11 mouse cellular contexts compared by ENCODE assay signal in the genomic region with DNA sequence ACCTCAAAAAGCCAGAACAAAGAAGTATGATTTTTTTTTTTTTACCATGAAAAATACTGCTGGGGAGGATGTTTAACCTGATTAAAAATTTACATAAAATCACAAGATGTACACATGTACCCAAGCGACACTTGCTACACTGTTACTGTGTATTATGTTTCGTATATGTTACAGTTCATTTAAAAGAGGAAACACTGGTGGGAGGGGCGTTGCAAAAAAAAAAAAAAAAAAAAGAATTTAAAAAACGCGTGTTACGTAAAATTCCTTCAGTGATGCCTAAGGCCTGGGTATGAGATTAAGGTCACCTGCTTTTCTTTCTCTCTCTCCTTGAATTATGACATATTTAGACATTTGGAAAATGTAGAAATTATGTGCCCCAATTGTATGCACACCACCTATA. TPM values are rescaled to one million over a fixed set of nuclear protein-coding genes. Genes with fewer than 3 reads are reported as not detected.
DNase-seq lines count a peak whose midpoint lies in the region; ATAC-seq and TF ChIP-seq lines count a peak whose summit lies in the region.
"Had no signal": no experiment of that assay in that cellular context is flagged by ENCODE, and none has a peak within 500 bp of the region (broad histone marks: within the 10 kb centered on the region; RNA-seq: fewer than 3 reads in every experiment).

No protein-coding gene starts in this region.

- TF ChIP-seq RAD21 in CH12.LX (IDR thresholded peaks at IDR 0.05; ENCODE audit: low read depth, low read length), result no peak
- TF ChIP-seq RAD21 in MEL (IDR thresholded peaks at IDR 0.05; ENCODE audit: low read depth, low read length), result no peak

- H3K9me3 ChIP-seq in kidney, embryonic 16.5 days (ENCODE audit: low read length), result 0 out of 2 replicates have a peak, but pooled peaks cover 3% of the 10 kb centered on the region
- peaks cover 4% of the 10 kb centered on the region for H3K9me3 ChIP-seq in CH12.LX (replicated peaks; ENCODE audit: low read length)
- no peaks in the 10 kb centered on the region for H3K9me3 ChIP-seq in MEL (replicated peaks; ENCODE audit: insufficient read depth, low read length)
- H3K9me3 ChIP-seq in liver, embryonic 14.5 days (ENCODE audit: control insufficient read depth, low read length), result no peaks in the 10 kb centered on the region
- H3K9me3 ChIP-seq in forebrain, embryonic 10.5 days, result no peaks in the 10 kb centered on the region; the same call in 1 of the 2 replicates
- H3K9me3 ChIP-seq: midbrain, embryonic 10.5 days had no signal

- no peaks in the 10 kb centered on the region for H3K36me3 ChIP-seq in kidney, embryonic 16.5 days (ENCODE audit: insufficient read depth, low read length)
- H3K36me3 ChIP-seq in CH12.LX (replicated peaks in 1 of 2; ENCODE audit: control insufficient read depth in 1 of 2, insufficient read depth in 1 of 2, low read length in 1 of 2) (no peaks in the 10 kb centered on the region), MEL (ENCODE audit: control insufficient read depth in 1 of 2, insufficient read depth in 2 of 2, low read length in 2 of 2) (no peaks in the 10 kb centered on the region; a peak in 1 of 4 replicates)
- H3K36me3 ChIP-seq in liver, embryonic 14.5 days (replicated peaks; ENCODE audit: control insufficient read depth, insufficient read depth, low read depth), result no peaks in the 10 kb centered on the region
- no peaks in the 10 kb centered on the region for H3K36me3 ChIP-seq in forebrain, embryonic 10.5 days (replicated peaks)
- H3K36me3 ChIP-seq: midbrain, embryonic 10.5 days had no signal

- ATAC-seq in kidney, embryonic 16.5 days (ENCODE audit: low FRiP score, low TSS enrichment), result no peak
- no peak for ATAC-seq in liver, embryonic 14.5 days (ENCODE audit: insufficient read depth)

- 73% methylated on average over 6 of the region's 6 CpGs for WGBS in kidney, embryonic 16.5 days
- WGBS in liver, embryonic 14.5 days (ENCODE audit: insufficient replicate concordance), result 38% methylated on average over 6 of the region's 6 CpGs
- WGBS in forebrain, embryonic 10.5 days, result 76% methylated on average over 6 of the region's 6 CpGs

- no peaks in the 10 kb centered on the region for H3K4me1 ChIP-seq in kidney, embryonic 16.5 days (ENCODE audit: insufficient read depth, low read length)
- H3K4me1 ChIP-seq in CH12.LX (ENCODE audit: control insufficient read depth in 1 of 2, insufficient read depth in 2 of 2) (peaks cover 0 to 6% of the 10 kb centered on the region in 2 experiments; a peak in 1 of 4 replicates), MEL (ENCODE audit: control insufficient read depth in 1 of 2, insufficient read depth in 2 of 2, low read length in 2 of 2) (no peaks in the 10 kb centered on the region)
- no peaks in the 10 kb centered on the region for H3K4me1 ChIP-seq in liver, embryonic 14.5 days (replicated peaks; ENCODE audit: control insufficient read depth in 2 of 2, insufficient read depth in 2 of 2, low read length in 1 of 2)
- 0 out of 2 replicates have a peak, but pooled peaks cover 3% of the 10 kb centered on the region for H3K4me1 ChIP-seq in forebrain, embryonic 10.5 days
- H3K4me1 ChIP-seq: midbrain, embryonic 10.5 days had no signal

- no peak for TF ChIP-seq CTCF in CH12.LX (conservative IDR thresholded peaks at IDR 0.05 in 1 of 2, IDR thresholded peaks at IDR 0.05 in 1 of 2; ENCODE audit: low read depth in 2 of 2, low read length in 2 of 2)
- TF ChIP-seq CTCF in MEL (IDR thresholded peaks at IDR 0.05 in 2 of 3, conservative IDR thresholded peaks at IDR 0.05 in 1 of 3; ENCODE audit: control insufficient read depth in 1 of 3, insufficient read depth in 1 of 3, low read depth in 2 of 3, low read length in 3 of 3, poor library complexity in 1 of 3, severe bottlenecking in 1 of 3), result no peak
- TF ChIP-seq CTCF in liver, embryonic 14.5 days (IDR thresholded peaks at IDR 0.05; ENCODE audit: low read depth), result no peak

- dilution Hi-C loops in CH12.LX (cut with MboI; ENCODE audit: extremely low pct_ligation_motif_present, extremely low pct_unique_long_range_greater_than_20kb, low sequenced_read_pairs), result no loop called here

- DNase-seq in kidney, adult 18-20 months, result no peak
- no peak for DNase-seq in CH12.LX (ENCODE audit: extremely low read depth)
- DNase-seq in MEL (ENCODE audit: low read depth, low spot score), result peak; percentile 64
- no peak for DNase-seq in liver, embryonic 14.5 days (ENCODE audit: low read depth in 3 of 3, low spot score in 3 of 3)
- no peak for DNase-seq in layer of hippocampus, postnatal 14 days (ENCODE audit: low spot score in 2 of 2)
- no peak for DNase-seq in yolk sac, embryonic 10.5 days (ENCODE audit: low spot score)
- no peak for DNase-seq in forebrain, embryonic 10.5 days (ENCODE audit: extremely low spot score, low spot score)
- DNase-seq: cerebellum, adult 11 months; kidney, adult 11 months had no signal

- no peak for TF ChIP-seq POLR2A in CH12.LX (IDR thresholded peaks at IDR 0.05; ENCODE audit: low read depth, low read length)
- TF ChIP-seq POLR2A in MEL (IDR thresholded peaks at IDR 0.05; ENCODE audit: control insufficient read depth in 1 of 2, insufficient read depth in 1 of 2, low read depth in 1 of 2, low read length in 2 of 2, poor library complexity in 1 of 2), result no peak

- H3K9ac ChIP-seq in kidney, embryonic 16.5 days (replicated peaks; ENCODE audit: low read length), result no peak overlapping the region
- H3K9ac ChIP-seq in CH12.LX (ENCODE audit: insufficient read depth, low read depth) (peak overlapping the region; percentile 5; the same call in 1 of the 2 replicates), MEL (ENCODE audit: control insufficient read depth, low read depth, low read length, poor library complexity, severe bottlenecking) (peak overlapping the region; percentile 33; the same call in 1 of the 2 replicates)
- H3K9ac ChIP-seq in liver, embryonic 14.5 days (replicated peaks), result no peak overlapping the region

- in situ Hi-C loops in CH12.LX (cut with MboI; ENCODE audit: low pct_ligation_motif_present, low pct_unique_long_range_greater_than_20kb, low sequenced_read_pairs), result no loop called here

- H3K4me3 ChIP-seq in kidney, embryonic 16.5 days (ENCODE audit: low read length), result no peak overlapping the region
- peak overlapping the region in 1 of 3 experiments; percentile 27 for H3K4me3 ChIP-seq in CH12.LX (replicated peaks in 1 of 3; ENCODE audit: low read depth in 2 of 3, low read length in 2 of 3, poor library complexity in 1 of 3)
- H3K4me3 ChIP-seq in MEL (ENCODE audit: control insufficient read depth in 1 of 2, insufficient read depth in 1 of 2, low read depth in 2 of 2, low read length in 2 of 2), result peak overlapping the region; percentile 59 to 75
- H3K4me3 ChIP-seq in liver, embryonic 14.5 days (ENCODE audit: insufficient read depth in 1 of 2, low read depth in 2 of 2, low read length in 2 of 2), result no peak overlapping the region
- H3K4me3 ChIP-seq in forebrain, embryonic 10.5 days, result no peak overlapping the region

- TF ChIP-seq EP300 in CH12.LX (IDR thresholded peaks at IDR 0.05; ENCODE audit: low read length), result no peak
- 0 out of 4 replicates have a peak, but pooled peaks of 1 of the 2 experiments have one; percentile 1 for TF ChIP-seq EP300 in MEL (IDR thresholded peaks at IDR 0.05; ENCODE audit: low read depth in 1 of 2, low read length in 2 of 2)
- TF ChIP-seq EP300 in liver, embryonic 14.5 days (IDR thresholded peaks at IDR 0.05; ENCODE audit: low read depth), result no peak

- no peak overlapping the region for H3K27ac ChIP-seq in kidney, embryonic 16.5 days (ENCODE audit: low read length)
- H3K27ac ChIP-seq in CH12.LX (ENCODE audit: insufficient read depth, low read depth) (no peak overlapping the region), MEL (ENCODE audit: control insufficient read depth, low read depth, low read length) (no peak overlapping the region)
- no peak overlapping the region for H3K27ac ChIP-seq in liver, embryonic 14.5 days
- no peak overlapping the region for H3K27ac ChIP-seq in forebrain, embryonic 10.5 days
- H3K27ac ChIP-seq: midbrain, embryonic 10.5 days had no signal

- 0 out of 2 replicates have a peak overlapping the region, but pooled peaks have one; percentile 38 for H3K4me2 ChIP-seq in kidney, embryonic 16.5 days (replicated peaks; ENCODE audit: low read depth, low read length)
- H3K4me2 ChIP-seq in CH12.LX (ENCODE audit: insufficient read depth, low read depth, poor library complexity, severe bottlenecking), result peak overlapping the region; percentile 83
- 0 out of 2 replicates have a peak overlapping the region, but pooled peaks have one; percentile 25 for H3K4me2 ChIP-seq in liver, embryonic 14.5 days (ENCODE audit: low read depth)

- H3K27me3 ChIP-seq in kidney, embryonic 16.5 days (ENCODE audit: insufficient read depth, low read length), result no peaks in the 10 kb centered on the region
- H3K27me3 ChIP-seq in CH12.LX (replicated peaks), result no peaks in the 10 kb centered on the region
- no peaks in the 10 kb centered on the region for H3K27me3 ChIP-seq in MEL (ENCODE audit: control insufficient read depth in 1 of 2, insufficient read depth in 2 of 2, low read length in 2 of 2)
- no peaks in the 10 kb centered on the region for H3K27me3 ChIP-seq in liver, embryonic 14.5 days (ENCODE audit: control insufficient read depth, insufficient read depth, low read length)
- no peaks in the 10 kb centered on the region for H3K27me3 ChIP-seq in forebrain, embryonic 10.5 days (ENCODE audit: poor library complexity, severe bottlenecking)

- H3K79me2 ChIP-seq in CH12.LX (replicated peaks; ENCODE audit: control insufficient read depth, extremely low read depth, insufficient read depth, poor library complexity, severe bottlenecking) (no peaks in the 10 kb centered on the region), MEL (ENCODE audit: control insufficient read depth, insufficient read depth, low read length, poor library complexity) (no peaks in the 10 kb centered on the region)

RNA-seq across cellular contexts. Expression of a gene that starts 21.7 kb away (rescaled TPM):
- polyA plus RNA-seq in kidney, embryonic 16.5 days (2015; fragmentation: Nextera tagmentation; extraction: Ambion mirVana), result 54.3 and 66.1 TPM in 2 replicates
- total RNA-seq in CH12.LX (2012; rRNA removed) (1.0 TPM in 2 replicates), CH12.LX (2014; rRNA removed) (2.6 and 3.8 TPM in 2 replicates), MEL (2012; rRNA removed) (2.4 and 2.9 TPM in 2 replicates)
- polyA plus RNA-seq in CH12.LX (2012; ENCODE audit: insufficient read length, low read depth) (5.3 and 7.7 TPM in 2 replicates), MEL (2012; ENCODE audit: insufficient read depth in 1 of 2, insufficient read length in 2 of 2, low read depth in 1 of 2, low replicate concordance in 2 of 2, missing spikeins in 1 of 2) (10 to 100 TPM in 1 of 2 experiments, not detected in 1; 16.5 TPM)
- 6.9 and 7.3 TPM in 2 replicates for polyA plus RNA-seq in liver, embryonic 14.5 days (2012; rRNA removed)
- polyA plus RNA-seq in liver, embryonic 14.5 days (2014; fragmentation: Nextera tagmentation; extraction: Ambion mirVana), result 6.8 and 7.0 TPM in 2 replicates
- 10 to 100 TPM; 56.2 to 62.6 TPM for total RNA-seq in layer of hippocampus, postnatal 14 days (2021)
- 92.5 and 95.1 TPM in 2 replicates for polyA plus RNA-seq in forebrain, embryonic 10.5 days (2016; fragmentation: Nextera tagmentation; extraction: Ambion mirVana)

RNA-seq across cellular contexts. Expression of a gene that starts 38.0 kb away (rescaled TPM):
- polyA plus RNA-seq in kidney, embryonic 16.5 days (2015; fragmentation: Nextera tagmentation; extraction: Ambion mirVana), result 137 and 139 TPM in 2 replicates
- 111 and 113 TPM in 2 replicates for total RNA-seq in CH12.LX (2012; rRNA removed)
- total RNA-seq in CH12.LX (2014; rRNA removed), result 100 and 115 TPM in 2 replicates
- polyA plus RNA-seq in CH12.LX (2012; ENCODE audit: insufficient read length, low read depth), result 78.9 and 81.8 TPM in 2 replicates
- total RNA-seq in MEL (2012; rRNA removed), result 109 and 117 TPM in 2 replicates
- 100 to 1,000 TPM in 1 of 2 experiments, not detected in 1; 108 TPM for polyA plus RNA-seq in MEL (2012; ENCODE audit: insufficient read depth in 1 of 2, insufficient read length in 2 of 2, low read depth in 1 of 2, low replicate concordance in 2 of 2, missing spikeins in 1 of 2)
- 17.3 and 29.9 TPM in 2 replicates for polyA plus RNA-seq in liver, embryonic 14.5 days (2012; rRNA removed)
- polyA plus RNA-seq in liver, embryonic 14.5 days (2014; fragmentation: Nextera tagmentation; extraction: Ambion mirVana), result 78.2 and 80.2 TPM in 2 replicates
- 100 to 1,000 TPM; 113 to 126 TPM for total RNA-seq in layer of hippocampus, postnatal 14 days (2021)
- polyA plus RNA-seq in forebrain, embryonic 10.5 days (2016; fragmentation: Nextera tagmentation; extraction: Ambion mirVana), result 138 TPM in 2 replicates

RNA-seq across cellular contexts. Expression of a gene that starts 40.8 kb away (rescaled TPM):
- polyA plus RNA-seq in kidney, embryonic 16.5 days (2015; fragmentation: Nextera tagmentation; extraction: Ambion mirVana), result 15.6 and 16.1 TPM in 2 replicates
- total RNA-seq in CH12.LX (2012; rRNA removed) (14.7 and 15.2 TPM in 2 replicates), CH12.LX (2014; rRNA removed) (21.8 and 23.8 TPM in 2 replicates), MEL (2012; rRNA removed) (21.0 and 21.9 TPM in 2 replicates)
- polyA plus RNA-seq in CH12.LX (2012; ENCODE audit: insufficient read length, low read depth) (24.0 and 27.1 TPM in 2 replicates), MEL (2012; ENCODE audit: insufficient read depth in 1 of 2, insufficient read length in 2 of 2, low read depth in 1 of 2, low replicate concordance in 2 of 2, missing spikeins in 1 of 2) (10 to 100 TPM in 1 of 2 experiments, not detected in 1; 36.7 TPM)
- 3.0 and 5.1 TPM in 2 replicates for polyA plus RNA-seq in liver, embryonic 14.5 days (2012; rRNA removed)
- polyA plus RNA-seq in liver, embryonic 14.5 days (2014; fragmentation: Nextera tagmentation; extraction: Ambion mirVana), result 7.9 and 9.5 TPM in 2 replicates
- total RNA-seq in layer of hippocampus, postnatal 14 days (2021), result 10 to 100 TPM; 33.9 to 36.0 TPM
- polyA plus RNA-seq in forebrain, embryonic 10.5 days (2016; fragmentation: Nextera tagmentation; extraction: Ambion mirVana), result 21.1 TPM in 2 replicates

Comparison
In these comparisons a context has a peak if more than half of its experiments do, and no peak if none do; other contexts are left out.
1. H3K4me2 ChIP-seq: peak in every context shown above with its lines; median percentile 83 in CH12.LX; 38 in kidney, embryonic 16.5 days; 25 in liver, embryonic 14.5 days.
2. H3K4me3 ChIP-seq: peak in MEL (2 of 2); none in kidney, embryonic 16.5 days (single experiment), liver, embryonic 14.5 days (0 of 2) and forebrain, embryonic 10.5 days (single experiment).
3. H3K9ac ChIP-seq: peak in CH12.LX (single experiment) and MEL (single experiment); none in kidney, embryonic 16.5 days (single experiment) and liver, embryonic 14.5 days (single experiment).